Mouse (Mus musculus): ENCODE measurements around the gene Camta1. TPM values are rescaled to one million over a fixed set of nuclear protein-coding genes. Genes with fewer than 3 reads are reported as not detected.
A peak's percentile ranks its signal among the peaks of the same experiment; 100 is the strongest.

Camta1 gene
- total RNA-seq, 2 experiments from 2014 or later, result 200 to 223 TPM

- DNase-seq (ENCODE audit: extremely low spot score in 1 of 2, low spot score in 2 of 2), result no peak
- intact Hi-C loops (cut with DNase I), result no loop called here
Observed at GRCm38 (mm10) chr4:150962231-150962630, 899.4 kb downstream of the Camta1 start.

GRCm38 (mm10) chr4:150958536-150958935 is 903.1 kb downstream of the Camta1 start:
- DNase-seq (ENCODE audit: extremely low spot score in 1 of 2, low spot score in 2 of 2), result no peak
- intact Hi-C loops (cut with DNase I), result no loop called here

- intact Hi-C loops (cut with DNase I), result no loop called here
- DNase-seq (ENCODE audit: extremely low spot score in 1 of 2, low spot score in 2 of 2), result no peak
Observed at GRCm38 (mm10) chr4:150957106-150957458, 904.6 kb downstream of the Camta1 start.

DNA sequence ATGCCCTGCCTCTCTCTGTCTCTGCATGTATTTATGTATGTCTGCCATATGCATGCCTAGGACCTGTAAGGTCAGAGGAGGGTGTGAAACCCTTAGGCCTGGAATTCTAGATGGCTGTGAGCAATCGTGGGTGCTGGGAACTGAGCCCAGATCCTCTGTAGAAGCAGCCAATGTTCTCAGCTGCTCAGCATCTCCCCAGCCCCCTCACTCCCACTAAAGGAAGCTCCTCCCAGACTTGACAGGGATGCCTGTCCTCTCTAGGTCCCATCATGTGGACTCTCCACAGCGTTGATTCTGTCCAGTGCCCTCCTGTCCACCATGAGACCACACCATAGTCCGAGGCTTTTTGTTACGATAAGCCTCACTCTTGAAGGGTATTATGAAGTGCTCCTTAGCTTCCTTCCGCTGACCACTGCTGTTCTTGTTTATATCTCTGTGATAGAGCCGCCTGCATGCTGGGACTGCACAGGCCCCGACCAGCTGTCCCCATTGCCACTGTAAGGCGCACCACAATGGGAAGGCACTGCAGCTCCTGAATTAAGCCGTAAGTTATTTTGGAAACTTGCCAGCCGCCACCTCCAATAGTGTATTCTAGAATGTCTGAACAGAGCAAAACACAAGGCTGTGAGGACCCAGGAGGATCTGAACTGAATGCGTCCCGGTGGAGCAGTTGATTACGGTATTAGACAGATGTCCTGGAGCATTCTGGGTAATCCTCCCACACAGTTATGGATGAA is 905.1 kb downstream of the Camta1 start:
- intact Hi-C loops (cut with DNase I), result no loop called here
- peak in 1 of 2 experiments; percentile 40 for DNase-seq (ENCODE audit: extremely low spot score in 1 of 2, low spot score in 2 of 2)

- intact Hi-C loops (cut with DNase I), result no loop called here
- no peak for DNase-seq (ENCODE audit: extremely low spot score in 1 of 2, low spot score in 2 of 2)
Observed at GRCm38 (mm10) chr4:150950972-150951371, 910.7 kb downstream of the Camta1 start.

DNA sequence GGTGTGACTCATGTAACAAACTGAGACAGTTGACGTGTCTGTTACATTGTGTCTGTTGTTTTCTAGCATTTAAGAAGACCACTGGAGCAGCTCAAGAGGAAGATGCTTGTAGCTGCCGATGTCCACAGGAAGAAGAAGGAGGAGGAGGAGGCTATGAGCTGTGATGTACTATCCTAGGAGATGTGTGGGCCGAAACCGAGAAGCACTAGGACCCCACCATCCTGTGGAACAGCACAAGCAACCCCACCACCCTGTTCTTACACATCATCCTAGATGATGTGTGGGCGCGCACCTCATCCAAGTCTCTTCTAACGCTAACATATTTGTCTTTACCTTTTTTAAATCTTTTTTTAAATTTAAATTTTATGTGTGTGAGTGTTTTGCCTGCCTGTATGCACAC is 917.0 kb downstream of the Camta1 start:
- intact Hi-C loops (cut with DNase I), result no loop called here
- DNase-seq (ENCODE audit: extremely low spot score in 1 of 2, low spot score in 2 of 2), result no peak

DNA sequence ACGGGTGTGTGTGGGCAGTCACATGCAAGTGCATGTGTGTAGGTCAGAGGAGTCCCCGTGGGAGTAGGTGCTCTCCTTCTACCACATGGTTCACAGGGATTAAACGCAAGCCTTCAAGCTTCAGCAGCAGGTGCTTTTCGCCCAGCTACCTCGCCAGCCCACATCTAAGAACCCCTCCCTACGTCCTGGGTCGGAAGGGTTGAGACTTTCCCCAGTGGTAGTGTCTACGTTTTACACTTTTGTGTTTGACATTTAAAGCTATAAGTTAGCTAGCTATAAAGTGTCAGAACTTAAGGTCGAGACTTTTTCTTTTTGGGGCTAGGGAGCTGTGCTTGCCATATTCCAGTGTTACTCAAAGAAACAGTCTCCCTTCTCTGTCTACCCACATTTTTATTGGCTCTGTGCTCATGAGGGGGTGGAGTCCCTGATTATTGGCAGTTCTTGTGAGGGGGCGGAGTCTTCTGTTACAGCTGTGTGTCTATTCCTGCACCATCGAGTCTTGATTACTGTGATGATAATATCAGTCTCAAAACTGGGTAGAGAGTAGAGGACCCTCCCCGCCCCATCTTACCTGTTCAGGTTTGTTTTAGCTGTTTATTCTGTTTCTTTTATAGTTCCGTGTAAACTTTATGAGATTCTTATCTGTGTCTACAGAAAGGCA is 921.6 kb downstream of the Camta1 start:
- intact Hi-C loops (cut with DNase I), result no loop called here
- DNase-seq (ENCODE audit: extremely low spot score in 1 of 2, low spot score in 2 of 2), result no peak

GRCm38 (mm10) chr4:150938063-150938452 is 923.6 kb downstream of the Camta1 start:
- no peak for DNase-seq (ENCODE audit: extremely low spot score in 1 of 2, low spot score in 2 of 2)
- intact Hi-C loops (cut with DNase I), result no loop called here

DNA sequence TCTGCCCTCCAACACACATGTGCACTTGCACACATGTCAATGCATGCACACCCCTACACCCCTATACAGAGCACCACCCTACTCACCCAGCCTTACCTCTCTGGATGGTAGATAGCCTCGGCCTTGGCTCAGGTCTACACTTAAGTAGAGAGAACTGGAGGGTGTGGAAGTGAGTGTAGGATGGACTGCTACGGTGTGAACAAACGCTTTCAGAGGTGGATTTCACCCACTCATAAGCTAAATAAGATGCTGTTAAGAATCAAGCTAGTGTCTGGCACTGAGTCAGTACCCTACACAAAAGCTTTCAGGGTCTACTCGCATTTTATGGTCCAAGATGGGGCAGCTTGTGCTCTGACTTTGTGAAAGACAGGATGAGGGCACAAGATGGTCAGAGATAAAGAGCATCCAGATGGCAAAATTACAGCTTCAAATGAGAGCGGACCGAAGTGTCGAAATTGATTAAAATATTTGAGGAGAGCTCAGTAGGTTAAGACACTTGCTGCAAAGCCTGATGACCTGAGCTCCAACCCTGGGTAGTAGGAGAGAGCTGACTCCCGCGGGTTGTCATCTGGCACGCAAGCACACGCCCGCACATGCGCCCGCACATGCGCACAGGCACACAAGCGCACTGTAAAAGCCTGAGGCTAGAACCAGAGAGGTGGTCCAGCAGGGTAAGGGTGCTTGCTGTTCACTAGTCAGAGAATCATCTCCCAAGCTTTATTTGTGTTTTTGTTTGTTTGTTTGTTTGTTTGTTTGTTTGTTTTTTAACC is 924.2 kb downstream of the Camta1 start:
- DNase-seq (ENCODE audit: extremely low spot score in 1 of 2, low spot score in 2 of 2), result peak; percentile 19 to 62
- intact Hi-C loops (cut with DNase I), result no loop called here

- DNase-seq (ENCODE audit: extremely low spot score in 1 of 2, low spot score in 2 of 2), result no peak
- intact Hi-C loops (cut with DNase I), result no loop called here
Observed at GRCm38 (mm10) chr4:150933503-150933902, 928.2 kb downstream of the Camta1 start.

- intact Hi-C loops (cut with DNase I), result no loop called here
- DNase-seq (ENCODE audit: extremely low spot score in 1 of 2, low spot score in 2 of 2), result no peak
Observed at GRCm38 (mm10) chr4:150927789-150928188, 933.9 kb downstream of the Camta1 start.

- intact Hi-C loops (cut with DNase I), result no loop called here
- DNase-seq (ENCODE audit: extremely low spot score in 1 of 2, low spot score in 2 of 2), result no peak
Observed at GRCm38 (mm10) chr4:150926924-150927705, 934.6 kb downstream of the Camta1 start.

- DNase-seq (ENCODE audit: extremely low spot score in 1 of 2, low spot score in 2 of 2), result no peak
- intact Hi-C loops (cut with DNase I), result no loop called here
Observed at GRCm38 (mm10) chr4:150925923-150926322, 935.8 kb downstream of the Camta1 start.

DNA sequence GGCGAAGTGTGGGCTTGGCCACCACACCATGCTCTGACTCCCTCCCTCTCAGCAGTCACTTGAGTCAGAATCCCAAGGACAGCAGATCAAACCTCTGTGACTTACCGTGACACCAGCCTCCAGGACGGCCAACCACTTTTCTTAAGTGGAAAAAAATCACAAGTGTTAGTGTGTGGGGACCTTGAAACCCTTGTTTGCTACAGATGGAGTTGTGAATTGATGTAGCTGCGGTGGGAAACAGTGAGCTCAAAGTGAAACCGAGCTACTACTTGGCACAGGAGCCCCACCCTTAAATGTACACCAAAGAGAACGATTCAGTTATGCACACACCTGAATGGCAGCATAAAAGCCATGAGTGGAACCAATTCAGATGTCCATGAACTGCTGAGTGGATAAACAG is 936.7 kb downstream of the Camta1 start:
- intact Hi-C loops (cut with DNase I), result no loop called here
- no peak for DNase-seq (ENCODE audit: extremely low spot score in 1 of 2, low spot score in 2 of 2)

DNA sequence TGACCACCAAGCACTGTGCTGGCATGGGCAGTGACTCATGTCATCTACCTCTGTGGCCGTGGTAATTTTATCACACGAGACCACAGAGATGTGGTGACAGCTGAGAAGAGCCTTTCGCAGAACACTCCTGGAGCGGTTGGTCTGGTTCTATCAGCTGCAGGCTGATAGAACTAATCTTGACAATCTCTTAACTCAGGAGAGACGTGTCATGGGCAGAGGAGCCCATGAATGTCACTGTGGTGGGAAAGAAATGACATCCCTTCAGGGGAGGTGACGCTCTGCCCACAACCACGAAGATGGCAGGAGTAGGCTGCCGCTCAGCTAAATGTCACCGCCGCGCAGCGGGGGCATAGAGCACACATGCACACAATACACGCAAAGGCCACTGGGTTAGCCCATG is 937.4 kb downstream of the Camta1 start:
- DNase-seq (ENCODE audit: extremely low spot score in 1 of 2, low spot score in 2 of 2), result no peak
- intact Hi-C loops (cut with DNase I), result no loop called here

GRCm38 (mm10) chr4:150921206-150921605 is 940.5 kb downstream of the Camta1 start:
- intact Hi-C loops (cut with DNase I), result no loop called here
- no peak for DNase-seq (ENCODE audit: extremely low spot score in 1 of 2, low spot score in 2 of 2)

GRCm38 (mm10) chr4:150917336-150918027 is 944.2 kb downstream of the Camta1 start:
- no peak for DNase-seq (ENCODE audit: extremely low spot score in 1 of 2, low spot score in 2 of 2)
- intact Hi-C loops (cut with DNase I), result no loop called here

GRCm38 (mm10) chr4:150915181-150915906 is 946.3 kb downstream of the Camta1 start:
- intact Hi-C loops (cut with DNase I), result no loop called here
- no peak for DNase-seq (ENCODE audit: extremely low spot score in 1 of 2, low spot score in 2 of 2)
